Mouse (Mus musculus): ENCODE data around the gene Elfn2.

GRCm38 (mm10) chr15:78651169-78651568, 67.4 kb downstream of the Elfn2 start:
- TF ChIP-seq CTCF (IDR thresholded peaks at IDR 0.05; ENCODE audit: low read depth, low read length) (no peak), POLR2A (IDR thresholded peaks at IDR 0.05; ENCODE audit: extremely low read depth, insufficient read depth, low read length) (no peak)

Data from liver, adult 2 months (tissue).